Mouse (Mus musculus) megakaryocyte, embryonic 14.5 days (primary cell): ENCODE measurements at regions not wholly inside any gene's neighbourhood (a gene's known extent, or its start where the extent isn't known, plus 50 kb on each side); places are given as distances from the start of the nearest gene placed in this dataset.

Source experiments
- FLI1 ChIP-seq: IDR thresholded peaks from 2 replicates; pipeline ENCODE4 v1.6.1; 2012; ENCODE audit warnings: low read length, inconsistent platforms, mixed read lengths
- GATA1 ChIP-seq: IDR thresholded peaks from 3 replicates; pipeline ENCODE4 v1.6.1; 2012; ENCODE audit warnings: mixed read lengths, low read length, inconsistent platforms, borderline replicate concordance

DNA sequence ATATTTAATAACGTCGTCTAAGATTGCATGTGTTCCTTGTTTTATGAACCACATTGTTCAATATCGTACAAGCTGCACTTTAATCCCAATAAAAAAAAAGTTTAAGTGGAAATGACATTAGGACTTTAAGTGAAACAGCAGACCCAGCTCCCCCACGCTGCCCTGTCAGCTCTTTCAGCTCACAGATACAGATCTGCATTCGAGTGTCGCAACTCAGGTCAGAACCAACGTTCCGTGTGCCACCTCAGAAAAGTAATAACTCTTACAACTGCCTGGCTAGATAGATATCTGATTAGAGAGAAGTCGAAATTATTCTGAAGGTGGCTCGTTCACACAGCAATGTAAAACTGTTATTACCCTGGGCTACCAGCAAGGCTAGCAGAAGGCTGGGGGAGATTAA is 364.0 kb upstream of the Dach1 start:
- TF ChIP-seq GATA1 (no peak), FLI1 (no peak)
